In the genomic region with DNA sequence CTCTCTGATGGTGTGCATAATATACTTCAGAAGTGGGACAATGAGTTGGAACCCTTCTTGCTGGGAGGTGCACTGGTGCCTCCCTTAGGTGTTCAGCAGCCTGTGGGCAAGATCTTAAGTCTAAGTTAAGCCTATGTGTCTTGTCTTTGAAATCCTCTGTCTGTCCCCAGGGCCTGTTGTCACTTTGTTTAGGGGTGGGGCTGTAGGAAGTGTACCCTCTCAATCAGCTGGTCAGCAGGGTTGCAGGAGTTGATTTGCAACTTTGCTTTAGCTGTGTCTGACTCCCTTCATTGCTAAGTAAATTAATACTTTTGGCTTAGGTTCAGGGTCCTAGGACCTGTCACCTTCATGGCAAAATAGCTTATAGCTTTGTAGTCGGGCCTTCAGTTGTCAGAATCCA, we compare ENCODE assay signal across 9 mouse cellular contexts. TPM values are rescaled to one million over a fixed set of nuclear protein-coding genes. Genes with fewer than 3 reads are reported as not detected.
A peak's percentile ranks its signal among the peaks of the same experiment; 100 is the strongest.
DNase-seq lines count a peak whose midpoint lies in the region; ATAC-seq and TF ChIP-seq lines count a peak whose summit lies in the region.
"Had no signal": no experiment of that assay in that cellular context is flagged by ENCODE, and none has a peak within 500 bp of the region (broad histone marks: within the 10 kb centered on the region; RNA-seq: fewer than 3 reads in every experiment).

No protein-coding gene starts in this region.

- no peak for DNase-seq in kidney, postnatal 0 days (ENCODE audit: low spot score)
- no peak for DNase-seq in kidney, postnatal 4 days
- no peak for DNase-seq in liver, embryonic 11.5 days (ENCODE audit: low spot score)
- no peak for DNase-seq in thymus, adult 2 months
- no peak for DNase-seq in gastrocnemius, adult 18-20 months (ENCODE audit: low spot score)
- DNase-seq in adrenal gland, adult 2 months: no peak

- H3K27ac ChIP-seq in kidney, postnatal 0 days: peak overlapping the region; percentile 94
- H3K27ac ChIP-seq in forebrain, embryonic 12.5 days: no peak overlapping the region
- no peak overlapping the region; the same call in 1 of the 2 replicates for H3K27ac ChIP-seq in liver, embryonic 11.5 days (ENCODE audit: low read depth, low read length)
- no peak overlapping the region for H3K27ac ChIP-seq in neural tube, embryonic 15.5 days (replicated peaks)
- H3K27ac ChIP-seq in thymus, adult 2 months (ENCODE audit: control insufficient read depth, insufficient read depth, low read length): no peak overlapping the region

- H3K36me3 ChIP-seq in kidney, postnatal 0 days (ENCODE audit: insufficient read depth, low read length): no peaks in the 10 kb centered on the region
- no peaks in the 10 kb centered on the region for H3K36me3 ChIP-seq in forebrain, embryonic 12.5 days (replicated peaks)
- no peaks in the 10 kb centered on the region for H3K36me3 ChIP-seq in liver, embryonic 11.5 days (ENCODE audit: control insufficient read depth, insufficient read depth, low read length)
- H3K36me3 ChIP-seq in neural tube, embryonic 15.5 days: no peaks in the 10 kb centered on the region
- H3K36me3 ChIP-seq in thymus, adult 2 months (ENCODE audit: control insufficient read depth, insufficient read depth, low read length): no peaks in the 10 kb centered on the region

- TF ChIP-seq CTCF in kidney, postnatal 0 days (IDR thresholded peaks at IDR 0.05; ENCODE audit: low read depth): no peak
- no peak for TF ChIP-seq CTCF in thymus, adult 2 months (IDR thresholded peaks at IDR 0.05; ENCODE audit: borderline replicate concordance, control insufficient read depth, extremely low read depth, insufficient read depth, low read length, poor library complexity)

- no peaks in the 10 kb centered on the region for H3K27me3 ChIP-seq in kidney, postnatal 0 days (ENCODE audit: insufficient read depth, low read length)
- no peaks in the 10 kb centered on the region for H3K27me3 ChIP-seq in forebrain, embryonic 12.5 days
- no peaks in the 10 kb centered on the region for H3K27me3 ChIP-seq in liver, embryonic 11.5 days (replicated peaks; ENCODE audit: control insufficient read depth, insufficient read depth, low read length)
- no peaks in the 10 kb centered on the region for H3K27me3 ChIP-seq in neural tube, embryonic 15.5 days (replicated peaks)
- no peaks in the 10 kb centered on the region for H3K27me3 ChIP-seq in thymus, adult 2 months (ENCODE audit: control insufficient read depth, insufficient read depth, low read length)
- H3K27me3 ChIP-seq: Patski had no signal

- no peaks in the 10 kb centered on the region for H3K9me3 ChIP-seq in kidney, postnatal 0 days (replicated peaks; ENCODE audit: low read length)
- no peaks in the 10 kb centered on the region; the same call in 1 of the 2 replicates for H3K9me3 ChIP-seq in forebrain, embryonic 12.5 days
- no peaks in the 10 kb centered on the region for H3K9me3 ChIP-seq in liver, embryonic 11.5 days (ENCODE audit: control insufficient read depth, low read length)
- no peaks in the 10 kb centered on the region for H3K9me3 ChIP-seq in neural tube, embryonic 15.5 days (replicated peaks)

- peaks cover 28% of the 10 kb centered on the region; the same call in 1 of the 2 replicates for H3K4me1 ChIP-seq in kidney, postnatal 0 days (replicated peaks; ENCODE audit: insufficient read depth, low read length)
- H3K4me1 ChIP-seq in forebrain, embryonic 12.5 days: peaks cover 28% of the 10 kb centered on the region
- H3K4me1 ChIP-seq in liver, embryonic 11.5 days (replicated peaks; ENCODE audit: control insufficient read depth, insufficient read depth, low read length): peaks cover 44% of the 10 kb centered on the region
- H3K4me1 ChIP-seq in neural tube, embryonic 15.5 days: peaks cover 28% of the 10 kb centered on the region
- H3K4me1 ChIP-seq in thymus, adult 2 months (replicated peaks; ENCODE audit: control insufficient read depth, insufficient read depth, low read length): peaks cover 22% of the 10 kb centered on the region

- H3K4me2 ChIP-seq in kidney, postnatal 0 days (ENCODE audit: low read length): peak overlapping the region; percentile 90
- peak overlapping the region; percentile 66 for H3K4me2 ChIP-seq in forebrain, embryonic 12.5 days
- H3K4me2 ChIP-seq in liver, embryonic 11.5 days: peak overlapping the region; percentile 96
- H3K4me2 ChIP-seq in neural tube, embryonic 15.5 days: peak overlapping the region; percentile 92

- no peak overlapping the region for H3K9ac ChIP-seq in kidney, postnatal 0 days (ENCODE audit: low read depth, low read length)
- H3K9ac ChIP-seq in forebrain, embryonic 12.5 days: peak overlapping the region; percentile 94; the same call in 1 of the 2 replicates
- peak overlapping the region; percentile 83 for H3K9ac ChIP-seq in liver, embryonic 11.5 days (ENCODE audit: low read depth, low read length)
- H3K9ac ChIP-seq in neural tube, embryonic 15.5 days (replicated peaks): peak overlapping the region; percentile 86; the same call in 1 of the 2 replicates

- no peak for TF ChIP-seq POLR2A in thymus, adult 2 months (IDR thresholded peaks at IDR 0.05; ENCODE audit: control insufficient read depth, extremely low read depth, insufficient read depth, low read length, poor library complexity)

- 18% methylated on average over 1 of the region's 1 CpGs for WGBS in kidney, postnatal 0 days
- WGBS in forebrain, embryonic 12.5 days: 48% methylated on average over 1 of the region's 1 CpGs
- 65% methylated on average over 1 of the region's 1 CpGs for WGBS in liver, embryonic 11.5 days
- 72% methylated on average over 1 of the region's 1 CpGs for WGBS in neural tube, embryonic 15.5 days
- 67% methylated on average over 1 of the region's 1 CpGs for WGBS in thymus, adult 2 months

- peak overlapping the region; percentile 94 for H3K4me3 ChIP-seq in kidney, postnatal 0 days (replicated peaks; ENCODE audit: low read depth, low read length)
- H3K4me3 ChIP-seq in forebrain, embryonic 12.5 days (replicated peaks): peak overlapping the region; percentile 92
- peak overlapping the region; percentile 75 for H3K4me3 ChIP-seq in liver, embryonic 11.5 days (ENCODE audit: low read depth, low read length)
- H3K4me3 ChIP-seq in neural tube, embryonic 15.5 days (replicated peaks): peak overlapping the region; percentile 85
- H3K4me3 ChIP-seq in thymus, adult 2 months (ENCODE audit: control insufficient read depth, insufficient read depth, low read length): no peak overlapping the region

- no peak for ATAC-seq in kidney, postnatal 0 days (replicated peaks; ENCODE audit: low FRiP score, low read depth)
- no peak for ATAC-seq in forebrain, embryonic 12.5 days (ENCODE audit: low FRiP score)
- ATAC-seq in liver, embryonic 11.5 days (replicated peaks; ENCODE audit: low FRiP score): no peak
- ATAC-seq in neural tube, embryonic 15.5 days (ENCODE audit: low FRiP score): no peak
- ATAC-seq: Patski had no signal

RNA-seq across cellular contexts. Expression of a gene that starts 3.0 kb away (rescaled TPM):
- polyA plus RNA-seq in kidney, postnatal 0 days (2015; fragmentation: Nextera tagmentation; extraction: Ambion mirVana): 45.6 and 47.1 TPM in 2 replicates
- 41.5 and 45.3 TPM in 2 replicates for polyA plus RNA-seq in forebrain, embryonic 12.5 days (2016; fragmentation: Nextera tagmentation; extraction: Ambion mirVana)
- polyA plus RNA-seq in liver, embryonic 11.5 days (2014; fragmentation: Nextera tagmentation; extraction: Ambion mirVana): 37.7 and 37.9 TPM in 2 replicates
- polyA plus RNA-seq in neural tube, embryonic 15.5 days (2015; fragmentation: Nextera tagmentation; extraction: Ambion mirVana): 42.3 and 42.6 TPM in 2 replicates
- polyA plus RNA-seq in thymus, adult 2 months (2012; rRNA removed): 16.7 and 17.4 TPM in 2 replicates
- total RNA-seq in gastrocnemius, adult 18-20 months (2021): 1 to 10 TPM; 3.0 to 6.3 TPM
- total RNA-seq in adrenal gland, adult 2 months (2021): 10 to 100 TPM; 38.1 to 43.0 TPM
- 7.0 and 8.2 TPM in 2 replicates for polyA plus RNA-seq in adrenal gland, adult 2 months (2012; rRNA removed)
